Mouse (Mus musculus) liver, embryonic 14.5 days (tissue): ENCODE measurements around the gene Abca1. TPM values are rescaled to one million over a fixed set of nuclear protein-coding genes. Genes with fewer than 3 reads are reported as not detected.

Experiments used
- ATAC-seq: fragments of 200-750 bp; cut with Nextera tagmentation; 2 replicates; pipeline ENCODE4 v1.8.0; 2017; ENCODE audit warnings: moderate number of reproducible peaks, mild to moderate bottlenecking, moderate library complexity; ENCODE audit not compliant: insufficient read depth
- DNase-seq, 3 experiments: peaks; one replicate each; pipeline ENCODE4 v3.0.0-alpha.2; 2012 to 2013; ENCODE audit warnings: low read depth in 3 of 3, low spot score in 3 of 3
- H3K27ac ChIP-seq: fragments of 300-500 bp; sonication (generic); 2 replicates; pipeline ENCODE4 v1.5.1; 2014; ENCODE audit warnings: moderate library complexity, mild to moderate bottlenecking, control low read depth, inconsistent platforms
- H3K27me3 ChIP-seq: fragments of 300-500 bp; sonication (generic); 2 replicates; pipeline ENCODE4 v1.6.1; 2014; ENCODE audit warnings: mild to moderate bottlenecking, low read length, moderate library complexity; ENCODE audit not compliant: control insufficient read depth, insufficient read depth
- H3K36me3 ChIP-seq: fragments of 300-500 bp; sonication (generic); replicated peaks from 2 replicates; pipeline ENCODE4 v1.6.1; 2014; ENCODE audit warnings: low read depth; ENCODE audit not compliant: control insufficient read depth, insufficient read depth
- H3K4me1 ChIP-seq, 2 experiments: fragments of 200-500 bp in 1 of 2; fragments of 300-500 bp in 1 of 2; sonication (generic) in 1 of 2; replicated peaks; 2 replicates each; pipeline ENCODE4 v1.6.1; 2012 to 2014; ENCODE audit warnings: antibody characterized with exemption in 1 of 2, inconsistent platforms in 1 of 2, low read length in 1 of 2; ENCODE audit not compliant: control insufficient read depth in 2 of 2, insufficient read depth in 2 of 2
- H3K4me2 ChIP-seq: fragments of 300-500 bp; sonication (generic); 2 replicates; pipeline ENCODE4 v1.6.1; 2014; ENCODE audit warnings: low read depth, mild to moderate bottlenecking, control low read depth, moderate library complexity
- H3K4me3 ChIP-seq, 2 experiments: fragments of 200-500 bp in 1 of 2; fragments of 300-500 bp in 1 of 2; sonication (generic) in 1 of 2; 2 replicates each; pipeline ENCODE4 v1.5.1; 2012 to 2014; ENCODE audit warnings: low read depth in 2 of 2, low read length in 2 of 2, mild to moderate bottlenecking in 2 of 2, control low read depth in 1 of 2, inconsistent platforms in 1 of 2, moderate library complexity in 1 of 2; ENCODE audit not compliant: insufficient read depth in 1 of 2
- H3K9ac ChIP-seq: fragments of 300-500 bp; sonication (generic); replicated peaks from 2 replicates; pipeline ENCODE4 v1.6.1; 2014; ENCODE audit warnings: mild to moderate bottlenecking, control low read depth, moderate library complexity
- H3K9me3 ChIP-seq: fragments of 300-500 bp; sonication (generic); 2 replicates; pipeline ENCODE4 v1.6.1; 2016; ENCODE audit warnings: low read length, mixed read lengths; ENCODE audit not compliant: control insufficient read depth
- CTCF ChIP-seq: IDR thresholded peaks from 2 replicates; pipeline ENCODE4 v1.5.1; 2016; ENCODE audit warnings: antibody characterized with exemption, low read depth, control low read depth
- EP300 ChIP-seq: IDR thresholded peaks from 2 replicates; pipeline ENCODE4 v1.6.1; 2016; ENCODE audit warnings: antibody characterized with exemption, low read depth
- WGBS: fragments of 180-500 bp; shearing (Covaris S2); extraction: QIAGEN DNeasy Blood & Tissue Kit; methylation state at CpG from one replicate; pipeline ENCODE4 v1.1.7; 2014; ENCODE audit not compliant: insufficient replicate concordance; 5-methylcytosine and 5-hydroxymethylcytosine counted together
- polyA plus RNA-seq, 2 experiments: library from polyadenylated mRNA; depleted of rRNA in 1 of 2; stranded (reverse) in 1 of 2; unstranded in 1 of 2; fragments of >200 nt; fragmentation: Nextera tagmentation in 1 of 2; extraction: Ambion mirVana in 1 of 2; gene quantifications; 2 replicates each; pipeline versions ENCODE4 v1.2.1 to v1.2.3; 2012 to 2014

The Abca1 gene
- polyA plus RNA-seq, 2 experiments, result 7.0 to 12.0 TPM

DNA sequence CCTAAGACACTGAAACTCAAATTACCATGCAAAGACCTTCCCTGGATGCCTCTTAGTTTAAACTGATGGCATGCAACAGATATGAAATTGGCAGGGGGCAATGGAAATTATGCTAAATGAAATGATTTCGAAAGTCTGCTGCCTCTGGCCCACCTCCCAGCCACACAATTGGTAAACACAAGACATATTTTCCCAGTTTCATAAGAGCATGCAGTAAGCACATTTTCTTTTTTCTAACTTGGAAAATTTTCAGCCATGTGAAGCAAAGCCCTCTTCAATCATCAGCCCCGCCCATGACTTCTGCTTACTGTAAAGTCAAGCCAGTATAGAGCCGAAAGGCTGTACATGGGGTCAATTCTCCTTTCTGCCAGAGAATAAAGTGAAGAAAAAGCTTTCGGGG lies 51.5 kb downstream of the Abca1 start:
- WGBS, result 58% methylated on average over 4 of the region's 4 CpGs
- DNase-seq, result no peak
- no peaks in the 10 kb centered on the region for H3K36me3 ChIP-seq

DNA sequence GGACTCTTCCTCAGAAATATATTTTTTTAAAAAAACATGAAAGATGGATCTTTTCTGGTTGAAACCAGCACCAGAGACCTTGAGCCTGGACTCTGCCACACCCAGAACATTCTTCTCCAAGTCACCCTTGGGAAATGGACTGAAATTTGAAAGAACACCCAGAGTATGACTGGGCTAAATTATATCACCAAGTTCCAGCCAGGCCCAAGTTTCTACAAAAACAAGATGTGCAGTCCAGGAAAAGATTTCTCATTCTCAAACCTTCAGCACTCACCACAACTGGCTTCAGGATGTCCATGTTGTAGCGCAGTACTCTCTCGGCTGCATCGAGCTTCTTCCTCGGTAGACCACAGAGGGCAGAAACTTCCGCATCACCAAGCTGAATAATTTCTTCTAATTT lies 53.0 kb downstream of the Abca1 start:
- Histone ChIP-seq H3K27ac (no peak overlapping the region), H3K4me1 (no peaks in the 10 kb centered on the region; a peak in 1 of 4 replicates), H3K27me3 (no peaks in the 10 kb centered on the region), H3K4me2 (no peak overlapping the region), H3K36me3 (no peaks in the 10 kb centered on the region), H3K4me3 (no peak overlapping the region), H3K9ac (no peak overlapping the region), H3K9me3 (no peaks in the 10 kb centered on the region)
- 66% methylated on average over 5 of the region's 5 CpGs for WGBS
- ATAC-seq, result no peak
- DNase-seq, result no peak
- TF ChIP-seq EP300, result no peak
- no peak for TF ChIP-seq CTCF

More for the DNA sequence above, 51.5 kb downstream of the Abca1 start:
- Histone ChIP-seq H3K4me3 (no peak overlapping the region), H3K9ac (no peak overlapping the region), H3K9me3 (no peaks in the 10 kb centered on the region), H3K4me1 (peaks cover 0 to 7% of the 10 kb centered on the region in 2 experiments; a peak in 2 of 4 replicates), H3K27ac (no peak overlapping the region), H3K4me2 (no peak overlapping the region), H3K27me3 (no peaks in the 10 kb centered on the region)
- ATAC-seq, result no peak
- no peak for TF ChIP-seq CTCF
- TF ChIP-seq EP300, result no peak

DNA sequence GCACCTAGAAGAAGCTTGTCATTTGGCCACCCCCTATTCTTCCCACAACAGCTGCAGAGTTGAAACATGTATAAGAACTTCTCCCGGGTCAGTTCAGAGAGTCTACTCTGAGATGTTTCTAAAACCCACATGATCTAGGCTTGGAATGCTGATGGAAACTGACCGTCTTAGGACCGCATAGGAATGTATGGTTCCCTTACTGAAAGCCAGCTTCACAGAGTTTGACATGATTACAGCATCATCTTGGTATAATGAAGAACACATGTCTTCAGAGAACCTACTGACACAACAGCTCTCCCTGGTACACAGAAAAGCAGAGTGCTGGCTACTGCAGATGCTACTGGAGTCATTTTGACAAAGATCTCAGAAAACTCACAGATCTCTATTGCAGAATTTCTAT lies 53.6 kb downstream of the Abca1 start:
- WGBS, result 82% methylated on average over 3 of the region's 3 CpGs

DNA sequence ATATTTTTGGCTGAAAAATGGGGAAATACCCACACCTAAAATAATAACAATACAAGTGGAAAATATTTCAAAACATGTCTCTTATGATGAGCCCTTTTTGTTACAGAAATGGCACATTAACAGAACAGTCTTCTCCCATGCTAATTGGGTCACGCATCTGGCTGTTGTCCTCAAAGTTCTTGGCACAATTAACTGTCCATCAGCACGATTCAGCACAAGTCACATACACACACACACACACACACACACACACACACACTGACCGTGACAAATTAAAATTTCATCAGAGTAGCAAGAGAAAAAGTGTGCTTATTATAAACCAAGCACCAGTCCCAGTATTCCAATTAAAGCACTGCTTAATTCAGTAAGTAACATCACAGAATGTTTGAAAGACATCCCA lies 55.1 kb downstream of the Abca1 start:
- DNase-seq, result no peak
- TF ChIP-seq EP300, result no peak
- no peak for TF ChIP-seq CTCF
- Histone ChIP-seq H3K4me2 (no peak overlapping the region), H3K36me3 (no peaks in the 10 kb centered on the region), H3K27ac (no peak overlapping the region), H3K9ac (no peak overlapping the region), H3K4me3 (no peak overlapping the region), H3K4me1 (no peaks in the 10 kb centered on the region), H3K27me3 (no peaks in the 10 kb centered on the region), H3K9me3 (no peaks in the 10 kb centered on the region)
- 60% methylated on average over 3 of the region's 3 CpGs for WGBS
- no peak for ATAC-seq

More for the DNA sequence above, 53.6 kb downstream of the Abca1 start:
- Histone ChIP-seq H3K27ac (no peak overlapping the region), H3K4me3 (no peak overlapping the region), H3K27me3 (no peaks in the 10 kb centered on the region), H3K4me1 (no peaks in the 10 kb centered on the region), H3K9ac (no peak overlapping the region), H3K4me2 (no peak overlapping the region), H3K9me3 (no peaks in the 10 kb centered on the region), H3K36me3 (no peaks in the 10 kb centered on the region)
- TF ChIP-seq EP300 (no peak), CTCF (no peak)
- DNase-seq, result no peak
- ATAC-seq, result no peak

DNA sequence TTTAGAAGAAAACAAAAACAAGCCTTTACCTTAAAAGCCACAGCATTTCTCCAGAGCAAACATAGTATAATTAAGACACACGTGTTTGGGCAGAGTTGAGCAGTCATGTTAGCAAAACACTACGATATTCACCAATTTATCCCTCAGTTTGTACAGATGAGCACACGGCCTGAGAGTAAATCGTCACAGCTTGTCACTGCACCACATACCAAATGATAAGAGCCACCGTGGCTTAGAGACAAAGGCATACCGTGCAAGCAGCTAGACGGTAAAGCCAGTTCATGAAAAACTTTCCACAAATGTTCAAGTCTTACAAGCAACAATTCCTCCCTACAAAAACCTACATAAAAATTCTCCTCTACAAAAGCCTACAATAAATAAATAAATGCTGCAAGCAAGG lies 57.2 kb downstream of the Abca1 start:
- TF ChIP-seq EP300 (no peak), CTCF (no peak)
- Histone ChIP-seq H3K4me1 (no peaks in the 10 kb centered on the region), H3K27ac (no peak overlapping the region), H3K4me3 (no peak overlapping the region), H3K9me3 (no peaks in the 10 kb centered on the region), H3K4me2 (no peak overlapping the region), H3K36me3 (no peaks in the 10 kb centered on the region), H3K27me3 (no peaks in the 10 kb centered on the region), H3K9ac (no peak overlapping the region)
- ATAC-seq (no peak), DNase-seq (no peak)
- 29% methylated on average over 7 of the region's 7 CpGs for WGBS

DNA sequence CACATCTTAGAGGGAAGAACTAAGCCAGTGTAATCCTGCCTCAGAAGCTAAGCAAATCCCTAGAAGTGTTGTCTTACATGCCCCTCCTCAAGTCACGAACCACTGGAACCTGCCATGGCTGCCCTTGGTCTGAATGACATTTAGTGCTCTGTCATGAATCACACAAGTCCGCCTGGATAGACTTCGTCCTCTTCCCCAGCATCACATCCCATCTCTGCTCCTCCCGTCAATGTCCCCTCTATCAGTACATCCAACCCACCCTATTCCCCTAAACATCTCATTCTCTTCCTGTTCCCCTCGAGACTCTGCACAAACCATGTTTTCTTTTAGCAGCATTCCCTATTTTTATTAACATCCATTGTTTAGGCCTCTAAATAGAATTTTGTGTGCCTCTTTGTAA lies 58.4 kb downstream of the Abca1 start:
- WGBS, result 70% methylated on average over 5 of the region's 5 CpGs
- no peak overlapping the region for H3K4me3 ChIP-seq
- no peaks in the 10 kb centered on the region for H3K9me3 ChIP-seq
- DNase-seq (no peak), ATAC-seq (no peak)
- TF ChIP-seq CTCF (no peak), EP300 (no peak)
- no peaks in the 10 kb centered on the region for H3K27me3 ChIP-seq
- H3K27ac ChIP-seq, result no peak overlapping the region
- no peak overlapping the region for H3K4me2 ChIP-seq
- H3K36me3 ChIP-seq, result no peaks in the 10 kb centered on the region
- H3K4me1 ChIP-seq, result no peaks in the 10 kb centered on the region
- H3K9ac ChIP-seq, result no peak overlapping the region
